Mouse (Mus musculus): Measurements from ENCODE around the gene Diaph2. TPM values are rescaled to one million over a fixed set of nuclear protein-coding genes. Genes with fewer than 3 reads are reported as not detected.
"Not testable (repeated sequence)": the region's sequence is repeated elsewhere in the genome, so short reads cannot be mapped to it uniquely, and the experiment has no call there.

Gene Diaph2
- total RNA-seq, 2 experiments from 2014 or later: 23.1 to 25.4 TPM

GRCm38 (mm10) chrX:130279144-130279543 lies 529.6 kb downstream of the Diaph2 start:
- DNase-seq (ENCODE audit: low spot score in 2 of 2): no peak

DNA sequence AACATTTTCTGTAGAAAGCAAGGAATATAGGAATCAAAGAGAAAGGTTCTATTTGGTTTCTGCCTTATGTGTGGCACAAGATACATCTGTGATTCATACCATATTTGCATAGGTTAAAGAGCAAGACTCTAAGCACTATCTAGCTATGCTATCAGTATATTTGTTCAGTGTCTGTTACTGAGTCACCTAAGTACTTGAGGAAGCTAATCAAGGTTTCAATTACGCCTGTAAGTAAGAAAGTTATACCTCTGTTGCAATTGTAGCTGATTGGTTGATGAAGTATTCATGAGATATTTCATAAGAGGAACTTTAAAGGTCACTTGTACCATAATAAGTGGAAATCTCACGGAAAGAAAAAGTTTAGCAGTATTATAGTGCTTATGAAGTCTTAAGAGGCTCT lies 531.9 kb downstream of the Diaph2 start:
- DNase-seq (ENCODE audit: low spot score in 2 of 2): no peak

- no peak for DNase-seq (ENCODE audit: low spot score in 2 of 2)
Measured at GRCm38 (mm10) chrX:130287032-130287431, 537.5 kb downstream of the Diaph2 start.

DNA sequence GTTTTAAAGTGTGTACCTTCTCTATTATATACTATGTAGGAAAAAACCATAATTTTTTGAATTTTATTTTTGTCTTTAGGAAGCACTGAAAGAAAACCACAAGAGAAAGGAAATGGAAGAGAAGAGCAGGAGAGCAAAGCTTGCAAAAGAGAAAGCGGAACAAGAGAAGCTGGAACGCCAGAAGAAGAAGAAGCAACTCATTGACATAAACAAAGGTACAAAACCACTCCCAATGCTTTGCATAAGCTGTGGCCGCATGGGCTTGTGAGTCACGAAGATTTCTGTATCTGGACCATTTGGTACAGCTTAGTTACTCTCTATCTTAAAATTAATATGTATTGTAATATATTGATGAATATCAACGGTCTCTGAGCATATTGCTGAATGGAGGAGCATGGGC lies 540.2 kb downstream of the Diaph2 start:
- DNase-seq (ENCODE audit: low spot score in 2 of 2): no peak

DNA sequence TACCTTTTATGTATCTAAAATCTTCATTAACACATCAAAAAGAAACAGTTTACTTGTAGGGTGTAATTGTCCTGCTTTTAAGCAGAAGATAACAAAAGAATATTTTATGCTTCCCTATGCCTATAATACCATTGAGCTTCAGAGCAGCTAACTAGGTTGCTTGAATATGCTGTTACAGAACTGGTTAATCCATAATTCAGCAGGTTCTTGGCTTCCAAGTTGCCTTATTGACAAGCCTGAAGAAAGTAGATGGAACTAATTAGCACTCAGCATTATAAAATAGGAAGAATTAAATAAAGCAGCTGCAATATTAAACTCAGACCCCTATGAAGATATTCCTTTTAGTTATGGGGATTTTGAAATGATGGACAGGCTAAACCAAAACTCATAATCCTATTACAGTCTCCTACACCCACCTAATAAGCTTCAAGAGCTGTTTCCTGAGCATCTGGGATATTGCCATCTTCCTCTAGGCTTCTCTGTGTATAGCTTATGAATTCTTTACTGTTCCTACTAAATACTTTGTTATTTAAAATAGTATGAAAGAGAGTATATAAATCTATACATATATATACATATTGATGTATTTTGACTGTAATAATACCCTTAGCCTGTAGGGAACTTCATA lies 601.4 kb downstream of the Diaph2 start:
- no peak for DNase-seq (ENCODE audit: low spot score in 2 of 2)

GRCm38 (mm10) chrX:130351480-130351879 lies 601.9 kb downstream of the Diaph2 start:
- no peak for DNase-seq (ENCODE audit: low spot score in 2 of 2)

DNA sequence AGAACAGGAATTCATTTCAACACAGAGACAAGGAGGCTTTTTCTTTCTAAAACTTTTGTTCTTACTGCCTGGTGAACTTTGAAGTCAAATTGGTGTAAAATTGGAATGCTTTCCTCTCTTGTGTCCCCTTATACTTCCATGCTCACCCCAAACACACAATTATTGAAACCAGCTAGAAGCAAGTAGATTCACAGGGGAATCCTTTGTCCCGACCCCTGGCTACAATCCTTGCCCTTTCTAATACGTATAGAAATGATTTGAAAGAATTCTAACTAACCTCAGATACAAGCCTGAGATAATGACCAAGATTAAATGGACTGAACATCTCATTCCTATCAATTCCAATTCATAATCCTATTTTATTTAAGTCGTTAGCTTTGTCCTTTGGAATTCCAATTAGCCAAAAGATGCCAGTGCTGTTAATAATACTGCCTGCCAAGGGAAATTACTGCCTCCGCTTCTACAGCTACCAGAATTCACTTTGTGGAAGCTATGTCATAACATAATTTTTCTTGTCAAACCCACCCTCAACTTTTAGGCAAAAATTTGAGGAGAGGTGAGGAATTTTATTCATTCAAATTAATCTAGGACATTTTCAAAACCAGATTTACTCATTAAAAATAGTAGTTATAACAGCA lies 644.1 kb downstream of the Diaph2 start:
- DNase-seq (ENCODE audit: low spot score in 2 of 2): no peak

GRCm38 (mm10) chrX:130403214-130403613 lies 653.7 kb downstream of the Diaph2 start:
- no peak for DNase-seq (ENCODE audit: low spot score in 2 of 2)

- not testable (repeated sequence) for DNase-seq (ENCODE audit: low spot score in 2 of 2)
Measured at GRCm38 (mm10) chrX:130407471-130407870, 657.9 kb downstream of the Diaph2 start.

- no peak for DNase-seq (ENCODE audit: low spot score in 2 of 2)
Measured at GRCm38 (mm10) chrX:130408985-130409384, 659.4 kb downstream of the Diaph2 start.

DNA sequence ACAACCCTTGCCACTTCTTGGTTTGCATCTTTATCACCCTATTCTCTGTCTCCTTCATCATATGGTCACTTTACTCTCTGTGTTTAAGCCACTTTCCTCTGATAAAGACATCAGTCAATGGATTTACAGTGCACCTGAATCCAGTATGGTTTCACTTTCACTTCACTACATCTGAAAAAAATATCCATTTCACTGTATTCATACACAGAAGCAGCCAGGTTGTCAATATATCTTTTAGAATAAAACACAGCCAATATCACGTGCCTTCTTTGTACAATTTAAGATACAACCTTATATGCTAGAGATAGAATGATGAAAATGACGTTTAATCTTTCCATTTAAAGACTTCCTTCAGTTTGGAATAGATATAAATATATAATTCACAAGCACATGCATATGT lies 673.6 kb downstream of the Diaph2 start:
- DNase-seq (ENCODE audit: low spot score in 2 of 2): no peak

DNA sequence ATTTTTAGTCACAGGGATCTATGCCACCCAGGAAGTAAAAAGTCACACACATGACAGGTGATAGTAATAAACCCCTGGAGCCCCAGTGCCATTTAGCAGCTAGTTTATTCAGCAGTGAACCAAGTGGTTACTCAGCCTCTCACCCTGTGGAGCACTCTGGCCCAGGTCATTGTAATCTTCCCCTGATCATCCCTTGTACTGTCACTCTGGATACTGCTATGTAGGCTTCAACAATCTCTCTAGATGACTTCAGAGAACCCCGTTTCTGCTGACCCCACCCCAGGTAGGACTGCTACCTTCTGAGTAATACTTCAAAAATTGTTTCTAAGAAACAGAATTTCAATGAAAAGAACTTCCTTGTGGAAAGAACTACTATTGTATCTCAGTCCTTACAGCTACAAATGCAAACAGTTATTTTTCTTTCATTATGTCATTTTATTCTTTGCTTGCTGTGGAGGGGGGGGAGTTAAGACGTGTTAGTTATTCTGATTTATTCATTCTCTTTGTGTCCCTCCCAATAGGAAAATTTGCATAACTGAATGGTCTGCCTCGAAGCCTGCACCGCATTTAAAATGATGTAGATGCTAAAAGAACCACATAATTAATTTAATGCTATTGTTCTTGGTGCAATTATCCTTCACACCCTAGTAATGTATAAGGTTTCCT lies 702.4 kb downstream of the Diaph2 start:
- no peak for DNase-seq (ENCODE audit: low spot score in 2 of 2)

- DNase-seq (ENCODE audit: low spot score in 2 of 2): no peak
Measured at GRCm38 (mm10) chrX:130452488-130452823, 702.9 kb downstream of the Diaph2 start.

DNA sequence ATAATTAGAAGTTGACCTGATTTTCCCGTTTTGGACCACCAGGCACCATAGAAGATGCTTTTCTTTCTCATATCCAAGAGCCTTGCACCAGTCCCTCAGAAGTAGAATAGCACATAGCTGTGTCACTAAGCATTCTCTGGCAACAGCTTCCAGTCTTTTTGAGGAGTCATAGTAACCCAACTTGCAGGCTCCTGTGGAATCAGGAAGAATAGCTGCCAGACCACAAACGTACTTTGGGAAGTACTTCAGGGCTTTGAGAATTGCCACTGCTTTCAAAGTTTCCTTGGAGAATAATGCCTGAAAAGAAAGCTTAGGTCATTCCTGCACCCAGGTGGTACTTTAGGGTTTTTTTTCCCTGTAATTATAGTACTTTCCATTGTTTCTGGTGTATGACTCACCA lies 723.6 kb downstream of the Diaph2 start:
- no peak for DNase-seq (ENCODE audit: low spot score in 2 of 2)

GRCm38 (mm10) chrX:130480877-130481276 lies 731.3 kb downstream of the Diaph2 start:
- no peak for DNase-seq (ENCODE audit: low spot score in 2 of 2)

DNA sequence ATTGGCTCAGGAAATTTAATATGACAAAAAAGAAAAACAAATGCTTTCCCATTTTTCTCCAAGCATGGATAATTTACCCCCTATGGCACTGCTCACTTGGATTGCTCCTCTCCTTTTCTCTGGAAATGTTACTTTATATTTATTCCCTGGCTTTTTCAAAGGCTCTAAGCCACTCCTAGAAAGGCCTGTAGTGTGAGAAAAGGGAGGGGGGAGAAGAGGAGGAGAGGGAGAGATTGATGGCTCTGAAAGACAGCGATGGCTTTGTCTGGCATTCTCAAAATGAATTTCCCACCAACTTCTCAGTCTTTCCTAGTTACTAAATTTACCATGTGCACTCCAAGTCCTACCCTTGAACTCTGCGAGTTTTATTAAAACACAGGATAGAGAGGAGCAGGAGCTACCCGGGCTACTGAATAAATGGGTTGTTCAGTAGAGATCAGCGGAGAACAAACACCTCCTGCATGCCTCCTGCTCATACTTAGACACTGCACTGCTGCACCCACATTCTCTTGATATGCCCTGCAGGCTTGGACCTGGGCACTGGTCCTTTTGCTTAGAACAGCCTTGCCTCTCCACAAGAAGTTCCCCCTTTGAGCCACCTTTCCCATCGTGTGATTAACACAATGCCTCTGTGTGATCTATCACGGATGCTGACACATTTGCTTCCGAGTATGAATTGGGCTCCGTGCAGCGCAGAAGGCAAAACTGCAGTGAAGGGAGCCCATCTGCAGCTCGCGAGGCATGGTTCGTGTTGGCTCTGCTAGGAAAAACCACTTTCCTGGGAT lies 753.3 kb downstream of the Diaph2 start:
- no peak for DNase-seq (ENCODE audit: low spot score in 2 of 2)

GRCm38 (mm10) chrX:130503465-130503860 lies 753.9 kb downstream of the Diaph2 start:
- DNase-seq (ENCODE audit: low spot score in 2 of 2): no peak

DNA sequence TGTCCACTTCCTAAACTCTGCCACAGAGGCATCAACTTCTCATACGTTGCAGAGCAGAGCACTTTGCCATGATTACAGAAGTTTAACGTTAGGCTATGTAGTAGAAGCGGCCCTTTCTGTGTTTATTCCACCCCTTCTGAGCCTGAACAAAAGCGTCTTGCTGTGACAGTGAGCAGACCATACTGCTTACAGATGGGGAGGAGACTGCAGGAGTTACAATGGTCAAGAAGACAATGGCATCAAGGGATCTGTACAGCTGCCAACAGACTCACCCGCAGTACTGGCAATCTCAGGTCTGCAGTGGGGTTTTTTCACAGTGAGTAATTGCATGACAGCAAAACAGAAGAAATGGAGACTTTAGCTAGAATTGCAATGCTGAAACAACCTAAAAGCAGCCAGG lies 756.1 kb downstream of the Diaph2 start:
- no peak for DNase-seq (ENCODE audit: low spot score in 2 of 2)

Data from adrenal gland, postnatal 4 days (tissue).